Mouse (Mus musculus) kidney, postnatal 10 days (tissue): ENCODE data around the gene Ficd.

Source experiments
- DNase-seq: peaks from one replicate; pipeline ENCODE4 v3.0.0; 2021; ENCODE audit warnings: mixed read lengths

The Ficd gene

DNA sequence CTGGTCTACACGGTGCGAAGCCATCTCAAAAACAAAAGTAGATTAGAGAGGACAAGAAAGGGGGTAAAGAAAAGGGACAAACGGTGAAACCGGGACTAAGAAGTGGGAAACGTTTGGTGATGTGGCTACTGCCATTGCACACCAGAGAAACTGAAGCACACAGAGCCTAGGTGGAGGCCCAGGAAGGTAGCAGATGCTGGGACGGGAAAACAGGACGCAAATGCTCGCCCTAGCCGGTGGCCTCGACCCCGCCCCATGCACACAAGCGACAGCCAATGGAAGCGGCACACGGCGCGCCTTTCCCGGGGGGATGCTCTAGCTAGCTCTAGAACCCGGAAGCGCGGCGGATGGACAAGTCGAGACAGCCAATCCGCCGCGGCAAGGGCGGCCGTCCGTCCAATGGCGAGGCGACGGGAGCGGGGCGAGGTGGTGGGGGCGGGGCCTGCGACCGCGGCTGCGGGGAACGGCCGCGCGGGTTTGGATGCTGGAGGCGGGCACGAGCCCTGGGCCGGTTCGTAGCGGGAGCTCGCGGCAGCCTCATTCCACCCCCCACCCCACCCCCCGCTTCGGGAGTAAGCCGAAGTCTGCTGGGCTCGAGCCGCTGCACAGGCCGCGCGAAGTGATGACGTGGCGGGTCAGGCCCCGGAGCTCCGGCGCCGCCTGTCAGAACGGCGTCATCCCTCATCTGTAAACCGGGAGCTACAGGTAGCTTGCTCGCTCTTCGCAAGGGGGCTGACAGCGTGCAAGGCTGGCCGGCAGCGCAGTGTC, at the start of gene Ficd:
TSS of gene Ficd (plus strand) at position 459 of the 768 bp plus-strand sequence.
- peak; percentile 96 for DNase-seq

DNA sequence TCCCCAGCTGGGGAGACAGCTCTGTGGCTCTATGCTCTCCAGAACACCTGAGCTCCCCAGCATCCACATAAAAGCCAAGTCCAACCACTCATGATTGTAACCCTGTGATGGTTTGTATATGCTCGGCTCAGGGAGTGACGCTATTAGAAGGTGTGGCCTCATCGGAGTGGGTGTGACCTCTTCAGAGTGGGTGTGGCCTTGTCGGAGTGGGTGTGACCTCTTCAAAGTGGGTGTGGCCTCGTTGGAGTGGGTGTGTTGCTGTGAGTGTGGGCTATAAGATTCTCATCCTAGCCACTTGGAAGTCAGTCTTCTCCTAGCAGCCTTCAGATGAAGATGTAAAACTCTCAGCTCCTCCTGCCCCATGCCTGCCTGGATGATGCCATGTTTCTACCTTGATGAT, 48.1 kb upstream of the Ficd start:
- no peak for DNase-seq

DNA sequence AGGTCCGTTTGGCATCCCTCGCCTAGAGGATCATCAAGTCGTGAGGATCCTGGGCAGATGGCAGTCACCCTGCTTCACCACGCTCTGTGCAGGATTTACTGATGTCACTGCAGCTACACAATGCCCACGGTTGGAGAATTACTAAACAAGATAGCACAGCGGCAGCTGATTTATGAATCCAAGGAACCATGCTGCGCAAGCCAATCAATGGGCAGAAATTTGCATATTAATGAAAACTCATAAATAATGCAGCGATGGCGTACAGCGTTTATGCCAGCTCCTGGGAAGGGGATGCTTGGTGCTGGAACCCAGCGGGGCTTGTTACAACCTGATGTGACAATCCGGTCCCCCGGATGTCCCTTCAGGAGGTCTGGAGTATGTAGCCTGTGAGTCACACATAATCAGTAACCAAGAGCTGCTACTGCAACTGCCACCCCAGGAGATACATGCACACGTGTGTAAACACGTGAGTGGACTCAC, 45.5 kb upstream of the Ficd start:
- DNase-seq, result no peak

DNA sequence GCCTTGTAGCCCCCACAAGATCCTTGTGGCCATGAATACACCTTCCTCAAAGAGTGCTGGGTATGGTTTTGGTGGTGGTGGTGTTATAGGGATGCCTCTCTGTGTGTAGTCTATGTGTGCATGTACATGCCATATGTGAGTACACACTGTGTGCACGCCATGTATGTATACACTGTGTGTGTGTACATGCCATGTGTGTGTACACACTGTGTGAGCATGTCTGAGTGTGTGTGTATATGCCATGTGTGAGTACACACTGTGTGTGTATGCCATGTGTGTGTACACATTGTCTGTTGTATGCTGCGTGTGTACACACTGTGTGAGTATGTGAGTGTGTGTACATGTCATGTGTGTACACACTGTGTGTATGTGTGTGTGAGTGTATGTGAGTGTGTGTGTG, 44.7 kb upstream of the Ficd start:
- no peak for DNase-seq

DNA sequence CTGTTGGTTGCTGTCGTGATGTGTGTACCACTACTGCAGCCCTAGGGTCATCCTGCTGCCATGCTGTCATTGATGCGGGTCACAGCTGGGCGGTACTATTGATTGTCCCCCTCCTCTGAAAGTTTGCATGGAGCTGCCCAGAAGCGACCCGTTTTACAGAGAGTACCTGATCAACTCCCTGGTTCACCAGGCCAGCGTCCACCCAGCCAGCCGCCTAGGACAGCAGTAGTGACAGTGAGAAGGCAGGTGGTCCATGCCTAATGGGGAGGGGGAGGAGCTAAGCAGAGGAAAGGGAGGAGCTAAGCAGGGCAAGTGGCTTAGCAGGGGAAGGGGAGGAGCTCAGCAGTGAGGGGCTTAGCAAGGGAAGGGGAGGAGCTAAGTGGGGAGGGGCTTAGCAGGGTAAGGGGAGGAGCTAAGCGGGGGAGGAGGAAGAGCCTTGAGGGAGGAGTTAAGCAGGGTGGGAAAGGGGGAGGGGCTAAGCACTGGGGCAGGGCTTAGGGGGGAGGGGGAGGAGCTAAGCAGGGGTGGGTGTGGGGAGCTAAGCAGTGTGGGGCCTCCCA, 42.3 kb upstream of the Ficd start:
- no peak for DNase-seq

DNA sequence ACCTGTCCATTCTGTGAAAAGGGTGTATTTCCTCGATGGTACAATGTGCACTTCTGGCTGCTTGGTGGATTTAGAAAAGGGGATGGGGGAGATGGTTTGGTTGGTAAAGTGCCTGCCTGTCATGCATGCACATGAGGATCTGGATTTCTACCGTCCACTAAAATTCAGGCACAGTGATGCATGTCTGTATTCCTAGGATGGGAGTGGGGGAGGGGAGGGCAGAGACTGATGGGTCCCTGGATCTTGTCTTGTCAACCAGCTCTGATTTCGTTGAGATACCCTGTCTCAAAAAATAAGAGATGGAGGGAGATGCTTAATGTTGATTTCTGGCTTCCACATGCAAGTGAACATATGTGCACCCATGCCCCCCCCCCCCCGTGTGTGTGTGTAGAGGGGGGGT, 41.6 kb upstream of the Ficd start:
- DNase-seq, result no peak

DNA sequence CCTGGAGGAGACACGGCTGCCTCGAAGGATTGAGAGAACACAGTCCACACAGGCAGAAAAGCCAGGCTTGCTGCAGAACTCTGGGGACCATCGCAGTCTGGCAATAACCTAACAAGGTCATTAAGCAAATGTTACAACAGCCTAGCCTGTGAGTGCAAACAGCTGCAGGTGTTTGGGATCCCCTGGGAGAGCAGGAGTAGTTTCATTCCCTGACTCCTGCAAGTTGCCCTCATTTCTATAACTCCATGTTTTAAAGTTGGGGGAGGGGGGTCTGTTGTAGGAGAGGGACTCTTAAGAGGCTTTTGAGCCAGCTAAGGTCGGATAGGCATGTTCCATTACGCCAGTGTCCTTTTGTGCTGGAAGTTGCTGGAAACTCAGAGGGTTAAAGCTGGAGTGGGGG, 41.2 kb upstream of the Ficd start:
- no peak for DNase-seq

DNA sequence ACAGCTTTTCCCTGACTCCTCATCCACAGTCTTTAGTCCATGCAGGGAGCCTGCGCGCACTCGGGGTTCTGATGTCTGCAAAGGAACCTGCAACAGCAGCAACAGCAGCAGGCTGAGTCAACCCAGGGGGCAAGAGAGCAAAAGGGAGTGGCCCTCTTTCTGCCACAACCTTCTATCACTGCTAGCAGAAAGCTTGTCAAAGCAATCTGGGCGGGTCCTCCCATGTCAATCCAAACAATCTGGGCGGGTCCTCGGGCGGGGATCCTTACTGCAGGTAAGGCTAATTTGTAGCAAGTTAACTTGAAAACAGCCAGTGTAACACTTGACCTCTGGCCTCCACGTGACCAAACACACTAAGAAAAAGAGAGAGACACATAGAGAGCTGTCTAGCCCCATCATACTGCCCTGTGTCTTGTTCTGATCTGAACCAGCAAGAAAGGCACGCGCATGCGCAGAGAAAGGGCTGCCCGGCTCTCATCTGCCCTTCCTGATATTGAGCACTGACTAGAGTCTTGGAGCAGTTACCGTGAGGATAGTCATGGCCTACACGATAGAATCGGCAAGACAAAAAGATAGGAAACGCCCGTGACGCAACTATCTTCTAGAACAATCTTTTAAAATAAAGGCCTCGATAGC, 35.1 kb upstream of the Ficd start:
- no peak for DNase-seq

DNA sequence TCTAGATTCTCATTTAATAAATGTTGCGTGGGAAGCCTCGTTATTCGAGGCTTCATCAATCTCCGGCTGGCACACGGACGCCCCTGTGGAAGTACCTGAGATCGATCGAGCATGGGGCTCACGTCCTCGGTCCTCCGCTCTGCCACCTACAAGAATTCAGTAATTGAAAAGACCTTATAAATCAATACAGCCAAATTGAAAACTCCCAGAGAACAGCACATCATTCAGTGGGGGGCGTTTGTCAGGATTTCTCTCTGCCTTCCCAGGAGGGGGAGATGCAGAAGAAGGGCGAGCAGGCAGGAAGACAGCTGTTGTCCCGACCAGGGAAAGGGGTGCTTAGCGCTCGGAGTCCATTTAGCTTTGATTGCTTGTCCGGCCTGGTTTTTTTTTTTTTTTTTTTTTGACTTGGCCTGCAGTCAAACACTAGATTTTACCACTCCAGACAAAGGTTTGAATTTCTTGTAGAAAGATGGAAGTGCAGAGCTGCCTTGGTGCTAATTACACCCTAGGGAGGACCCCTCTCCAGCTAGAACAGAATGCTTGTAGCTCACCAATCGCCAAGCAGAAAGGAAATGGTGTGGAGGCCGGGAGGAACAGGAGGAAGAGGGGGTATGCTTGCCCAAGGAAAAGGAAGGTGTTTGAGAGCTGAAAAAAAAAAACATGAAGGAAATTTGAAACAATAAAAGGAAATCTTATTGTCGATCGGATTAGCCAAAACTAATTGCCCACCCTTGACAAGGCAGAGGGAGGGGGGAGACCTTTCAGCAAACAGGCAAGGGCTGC, 31.6 kb upstream of the Ficd start:
- DNase-seq, result peak; percentile 47

DNA sequence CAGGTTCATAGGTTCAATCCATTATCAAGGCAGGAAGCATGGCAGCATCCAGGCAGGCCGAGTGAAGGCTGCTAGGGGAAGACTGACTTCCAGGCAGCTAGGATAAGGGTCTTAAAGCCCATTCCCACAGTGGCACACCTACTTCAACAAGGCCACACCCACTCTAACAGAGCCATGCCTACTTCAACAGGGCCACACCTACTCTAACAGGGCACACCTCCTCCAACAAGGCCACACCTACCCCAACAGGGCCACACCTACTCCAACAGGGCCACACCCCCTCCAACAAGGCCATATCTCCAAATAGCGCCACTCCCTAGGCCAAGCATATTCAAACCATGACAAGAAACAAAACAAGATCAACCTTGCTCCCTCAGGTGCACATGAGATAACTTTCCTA, 22.7 kb upstream of the Ficd start:
- DNase-seq, result no peak

DNA sequence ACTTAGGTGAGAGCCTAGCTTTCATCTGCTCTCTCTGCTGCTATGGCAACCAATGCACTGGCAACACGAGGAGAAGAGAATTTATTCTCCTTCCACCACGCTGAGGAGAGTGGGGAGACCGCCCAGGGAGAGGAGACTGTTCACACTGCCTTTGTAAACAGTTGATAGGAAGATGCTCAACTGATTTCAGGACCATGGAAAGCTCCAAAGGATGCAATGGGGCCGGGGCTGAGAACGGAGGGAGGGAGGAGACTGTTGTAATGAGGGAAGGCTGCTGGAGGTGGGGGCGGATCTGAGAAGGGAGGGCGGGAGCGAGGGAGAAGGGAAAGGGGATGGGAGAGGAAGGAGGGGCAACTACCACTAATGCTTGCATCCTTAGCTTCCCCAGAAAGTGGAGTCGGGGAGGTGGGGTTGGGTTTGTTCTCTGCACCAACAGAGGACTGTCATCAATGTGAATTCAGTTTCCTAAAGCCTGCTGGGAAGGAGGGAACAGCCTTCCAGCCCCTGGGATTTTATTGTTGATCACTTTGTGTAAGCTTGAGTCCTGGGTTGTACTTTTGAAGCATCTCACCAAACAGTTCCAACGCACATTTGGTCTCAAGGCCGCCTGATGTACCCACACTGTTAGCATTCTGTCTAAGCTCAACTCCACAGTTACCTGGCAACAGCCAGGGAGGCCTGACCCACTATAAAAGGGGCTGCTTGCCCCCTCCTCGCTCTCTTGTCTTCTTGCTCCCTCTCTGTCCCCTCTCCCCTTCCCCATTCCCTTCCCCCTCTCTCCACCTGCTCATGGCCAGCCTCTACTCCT, 18.8 kb upstream of the Ficd start:
- DNase-seq, result peak; percentile 71

DNA sequence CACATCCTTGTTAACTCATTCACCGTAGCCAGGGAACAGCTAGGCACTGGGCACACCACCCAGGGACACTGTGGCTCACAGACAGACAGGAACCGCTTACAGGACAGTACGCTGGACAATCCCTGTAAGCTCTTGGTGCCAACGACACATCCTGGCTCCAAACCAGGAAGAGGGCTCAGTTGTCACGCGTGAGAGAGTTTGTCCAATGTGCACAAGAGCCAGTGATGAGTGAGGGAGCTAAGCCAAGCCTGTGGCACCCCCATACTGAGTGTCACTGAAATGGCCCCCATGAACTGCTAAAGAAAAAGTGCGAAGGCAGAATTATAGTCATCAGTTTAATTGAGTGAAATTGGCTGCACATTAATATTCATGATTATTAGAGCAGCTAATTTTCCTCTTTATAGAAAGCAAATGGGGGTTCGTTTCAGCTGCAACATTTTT, 16.4 kb upstream of the Ficd start:
- no peak for DNase-seq

DNA sequence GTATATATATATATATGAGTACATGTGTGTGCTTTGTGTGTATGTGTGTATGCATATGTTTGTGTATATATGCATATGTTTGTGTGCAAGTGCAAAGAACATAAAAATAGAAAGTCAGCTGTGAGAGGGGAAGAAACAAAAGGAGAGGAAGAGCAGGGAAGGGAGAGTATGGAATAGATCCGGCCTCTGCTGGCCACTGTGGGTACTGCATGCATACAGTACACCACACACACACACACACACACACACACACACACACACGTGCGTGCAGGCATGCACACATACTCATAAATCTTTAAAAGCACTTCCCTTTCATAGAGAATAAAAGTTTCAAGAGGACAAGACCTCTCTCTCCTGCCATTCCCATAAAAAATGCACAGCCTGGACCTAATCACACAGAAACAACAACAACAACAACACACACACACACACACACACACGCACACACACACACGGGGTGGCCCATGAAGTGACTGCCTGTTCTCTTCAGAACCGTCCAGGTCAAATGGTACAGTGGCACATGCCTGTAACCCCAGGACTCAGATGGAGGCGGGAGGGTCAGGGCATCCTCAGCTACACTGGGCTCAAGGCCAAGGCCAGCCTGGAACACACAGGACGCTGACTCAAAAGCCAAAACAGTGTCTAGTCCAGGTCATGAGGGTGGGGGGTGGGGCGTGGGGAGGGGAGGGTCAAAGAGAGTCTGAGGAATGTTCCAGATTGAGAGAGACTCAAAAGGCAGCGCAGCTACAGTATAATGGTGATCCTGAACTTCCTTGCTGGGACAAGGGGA, 13.2 kb upstream of the Ficd start:
- no peak for DNase-seq

DNA sequence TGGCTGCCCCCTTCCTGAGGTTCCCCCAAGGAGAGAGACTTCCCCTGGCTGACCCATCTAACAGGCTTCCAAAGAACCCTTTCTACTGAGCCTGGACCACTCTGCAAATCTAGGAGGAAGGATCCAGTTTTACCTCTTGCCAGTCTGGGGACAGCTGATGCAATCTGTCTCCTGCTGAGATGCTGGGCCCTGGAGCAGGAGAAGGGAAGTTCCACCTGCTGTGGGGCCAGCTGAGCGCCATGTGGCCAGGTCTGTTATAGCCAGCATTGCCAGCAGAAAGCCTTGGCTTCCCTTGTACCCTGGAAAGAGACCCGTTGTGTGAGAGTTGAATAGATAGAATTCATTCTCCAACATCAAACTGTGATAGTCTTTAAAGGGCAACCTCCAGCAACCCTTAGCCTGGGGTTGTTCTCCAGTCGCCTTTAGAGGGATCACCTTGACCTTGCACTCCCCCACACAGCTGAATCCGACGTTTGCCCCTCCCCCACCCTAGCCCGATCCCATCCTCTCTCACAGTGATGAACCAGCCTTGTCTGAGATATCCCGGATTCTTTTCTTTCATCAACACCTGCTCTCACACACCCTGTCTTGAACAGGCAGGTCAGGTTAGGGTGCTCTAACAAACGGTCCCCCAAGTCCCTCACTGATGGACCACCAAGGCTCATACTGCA, 11.9 kb upstream of the Ficd start:
- no peak for DNase-seq

DNA sequence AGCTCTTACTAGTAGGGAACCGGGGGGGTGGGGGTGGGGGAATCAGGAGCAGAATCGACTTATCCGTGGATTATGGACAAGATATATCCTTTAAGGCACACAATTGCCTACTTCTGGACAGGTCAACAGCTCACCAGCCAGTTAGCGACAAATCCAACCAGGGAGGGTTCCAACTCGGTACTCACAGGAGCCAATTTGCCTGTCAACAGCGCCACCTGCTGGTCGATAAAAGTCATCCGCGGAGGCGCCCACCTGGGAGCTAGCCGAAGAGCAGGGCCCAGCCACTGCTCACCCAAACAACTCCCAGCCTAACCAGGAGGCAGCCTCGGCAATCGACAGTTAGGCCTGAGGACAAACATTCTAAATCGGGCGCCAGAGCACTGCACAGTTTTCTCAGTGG, 11.2 kb upstream of the Ficd start, which contains the start of gene 1700069L16Rik:
TSS of gene 1700069L16Rik (minus strand) at position 327 of the 400 bp plus-strand sequence.
- peak; percentile 90 for DNase-seq

DNA sequence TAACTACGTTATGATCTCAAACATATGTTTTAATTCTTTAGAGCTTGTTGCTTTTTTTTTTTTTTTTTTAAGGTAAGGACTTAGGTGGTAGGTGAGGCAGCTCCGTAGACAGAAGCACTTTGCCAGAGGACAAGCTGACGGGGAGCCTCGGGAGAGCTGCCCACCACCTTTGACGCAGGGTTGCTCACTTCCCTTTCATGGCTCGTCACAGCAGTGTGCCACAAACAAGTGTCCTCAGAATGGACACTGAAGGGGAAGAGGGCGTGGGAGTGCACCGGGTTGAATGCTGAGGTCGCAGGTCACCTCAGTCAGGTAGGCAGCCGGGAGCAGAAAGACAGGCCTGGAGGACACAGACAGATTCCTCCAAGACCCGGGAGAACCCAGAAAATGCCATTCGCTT, 10.2 kb upstream of the Ficd start:
- DNase-seq, result no peak

DNA sequence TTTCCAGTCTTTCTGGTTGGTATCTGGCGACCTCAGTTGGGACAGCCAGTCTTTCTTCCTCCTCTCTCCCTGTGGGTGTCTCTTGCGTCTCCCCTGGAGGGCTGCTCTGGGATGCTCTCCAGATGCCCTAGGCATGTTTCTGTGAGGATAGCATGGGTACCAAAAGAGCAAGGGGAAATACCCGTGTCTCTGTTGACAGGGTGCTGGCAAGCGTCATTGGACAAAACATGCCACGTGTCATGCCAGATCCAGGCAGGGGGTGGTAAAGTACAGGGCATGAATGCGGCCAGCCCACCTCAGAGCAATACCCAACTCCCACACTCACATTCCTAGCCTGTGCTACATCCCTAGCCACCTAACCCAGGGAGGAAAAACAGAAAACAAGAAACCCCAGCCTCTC, 9.0 kb upstream of the Ficd start:
- DNase-seq, result no peak

DNA sequence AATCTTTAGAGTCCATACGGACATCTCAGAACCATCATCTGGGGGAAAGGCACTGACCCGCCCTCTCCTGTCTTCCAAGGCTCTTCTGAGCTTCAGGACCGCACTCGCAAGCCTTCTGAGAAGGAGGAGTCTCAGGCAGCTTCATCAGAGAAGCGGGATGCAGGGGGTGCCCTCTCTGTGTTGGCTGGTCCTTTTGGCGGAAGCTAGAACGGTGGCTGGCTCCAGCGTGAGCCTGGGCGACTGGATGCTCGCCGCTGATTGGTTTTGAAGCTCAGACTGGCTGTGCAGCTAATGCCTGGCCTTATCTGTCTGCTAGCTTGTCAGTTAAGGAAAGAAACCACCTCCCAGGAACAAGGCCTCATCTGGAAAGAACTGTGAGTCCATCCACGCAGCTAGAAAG, 8.4 kb upstream of the Ficd start:
- no peak for DNase-seq

DNA sequence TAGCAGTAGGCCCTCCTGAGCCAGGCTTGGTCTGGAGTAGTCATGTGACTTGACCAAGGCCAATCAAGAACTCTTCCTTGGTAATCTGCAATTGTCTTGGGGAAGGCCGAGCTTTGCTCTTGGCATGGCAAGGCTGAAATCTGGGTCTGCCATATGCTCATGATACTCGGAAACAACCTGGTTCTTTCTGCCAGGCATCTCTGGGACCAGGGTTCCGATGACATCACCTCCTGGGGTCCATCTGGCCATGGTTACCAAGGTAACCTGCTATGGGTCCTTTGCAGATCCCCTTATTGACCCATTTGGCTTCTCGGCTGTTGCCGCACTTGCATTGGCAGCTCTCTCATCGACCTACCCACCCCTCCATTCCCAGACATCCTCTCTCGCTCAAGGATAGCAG, 7.6 kb upstream of the Ficd start:
- no peak for DNase-seq

DNA sequence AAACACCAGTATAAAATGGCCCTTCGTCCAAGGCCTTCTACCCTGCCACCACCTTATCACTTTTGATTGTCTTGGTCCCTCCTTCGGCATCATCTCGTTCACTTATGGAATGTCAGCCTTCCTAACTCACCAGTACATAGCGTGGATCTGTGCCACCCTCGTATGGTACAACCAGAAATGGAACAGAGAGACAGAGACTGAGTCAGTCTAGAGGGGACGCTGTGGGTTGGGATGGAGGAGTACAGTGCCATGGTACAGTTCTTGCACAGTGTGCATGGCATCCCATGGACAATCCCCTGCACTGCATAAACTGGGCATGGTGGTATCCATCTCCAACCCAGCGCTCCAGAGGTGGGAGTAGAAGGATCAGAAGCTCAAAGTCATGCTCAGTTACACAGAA, 6.9 kb upstream of the Ficd start:
- DNase-seq, result no peak

DNA sequence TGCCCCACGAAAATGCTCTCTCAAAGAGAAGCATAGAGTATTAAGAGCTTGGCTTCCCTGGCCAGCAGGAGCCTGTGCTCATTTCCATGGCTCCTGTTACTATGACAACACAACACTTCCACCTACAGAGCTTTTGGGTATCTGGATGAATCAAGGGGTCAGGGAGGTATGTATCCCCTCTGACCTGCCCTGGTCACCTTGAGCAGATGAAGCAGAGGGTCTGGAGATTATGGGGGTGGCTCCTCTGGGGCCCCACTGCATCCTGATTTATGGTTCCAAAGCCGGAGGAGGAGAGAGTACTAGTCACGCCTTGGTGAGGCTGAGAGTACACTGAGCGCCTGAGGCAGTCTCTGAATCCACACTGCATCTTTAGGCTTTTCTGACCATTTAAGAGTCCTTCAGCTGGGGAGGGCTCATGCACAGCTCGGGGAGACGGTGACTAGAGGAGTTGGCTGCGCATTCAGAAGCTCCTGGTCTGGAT, 4.9 kb upstream of the Ficd start:
- no peak for DNase-seq
